Mouse (Mus musculus): ENCODE results near the gene Pold2.

Gene Pold2

DNA sequence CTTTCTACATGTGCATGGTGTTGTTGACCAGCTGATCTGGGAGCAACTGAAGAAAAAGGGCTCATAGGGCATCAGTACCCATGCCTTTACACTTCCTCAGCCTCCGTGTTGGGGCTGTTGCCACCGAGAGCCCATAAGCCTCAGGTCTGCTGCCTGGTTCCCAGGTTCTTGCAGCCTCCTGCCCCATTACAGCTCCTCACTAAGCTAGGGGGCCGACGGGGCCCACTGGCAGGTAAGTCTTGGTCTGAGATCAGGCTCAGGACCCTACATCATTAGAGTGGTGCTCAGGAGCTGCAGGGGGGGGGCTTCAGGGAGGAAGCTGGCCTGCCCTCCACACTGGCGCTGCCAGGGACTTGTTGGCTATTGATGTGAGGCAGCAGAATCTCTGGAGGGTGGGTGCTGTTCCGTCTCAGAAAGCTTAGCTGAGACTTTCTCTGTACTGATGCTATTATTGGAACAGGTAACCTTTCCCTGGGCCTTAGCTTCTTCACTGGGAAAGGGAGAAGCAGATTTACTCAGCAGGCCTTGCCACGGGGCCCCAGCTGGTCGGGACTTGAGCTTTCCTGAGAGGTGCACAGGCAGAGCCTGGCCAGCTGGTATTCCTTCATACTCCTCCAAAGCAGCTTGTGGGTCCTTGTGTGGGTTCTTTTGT is 21.5 kb downstream of the Pold2 start:
- no peak for DNase-seq (ENCODE audit: low spot score in 2 of 2)

- DNase-seq (ENCODE audit: low spot score in 2 of 2), result no peak
Measured at GRCm38 (mm10) chr11:5855902-5856301, 22.2 kb downstream of the Pold2 start.

DNA sequence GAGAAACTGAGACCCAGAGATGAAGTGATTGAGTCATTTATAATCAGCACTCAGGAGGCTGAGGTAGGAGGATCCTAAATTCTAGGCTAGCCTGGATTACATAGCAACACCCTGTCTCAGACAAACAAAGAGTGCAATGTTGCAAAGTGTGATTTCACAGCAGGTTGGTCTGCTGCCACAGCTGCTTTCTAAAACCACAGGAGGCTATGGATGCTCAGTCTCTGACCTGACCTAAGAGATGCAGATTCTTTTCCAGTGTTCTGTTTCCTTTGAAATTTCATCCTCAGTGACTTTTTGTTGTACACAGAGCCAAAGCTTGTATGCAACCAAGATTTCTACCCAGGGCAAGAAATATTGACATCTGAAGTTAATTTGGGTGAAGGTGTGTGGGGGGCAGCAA is 22.6 kb downstream of the Pold2 start:
- DNase-seq (ENCODE audit: low spot score in 2 of 2), result no peak

DNA sequence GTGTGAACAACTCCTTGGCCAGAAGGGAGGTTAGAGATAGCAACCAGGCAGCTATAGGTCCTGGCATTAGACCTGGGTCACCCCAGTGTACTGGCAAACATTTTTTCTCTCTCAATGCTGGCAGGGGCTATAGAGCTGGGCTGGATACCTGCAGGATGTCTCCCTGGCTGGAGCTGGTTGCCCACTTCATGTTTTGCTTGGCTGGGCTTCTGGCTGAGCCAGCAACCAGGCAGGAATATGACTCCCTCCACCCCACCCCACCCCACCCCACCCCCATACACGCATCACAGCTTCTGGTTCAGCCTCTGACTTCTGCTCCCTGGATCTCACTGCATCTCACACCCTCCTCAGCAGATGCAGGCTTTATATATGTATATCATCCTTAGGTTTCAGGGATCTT is 25.8 kb downstream of the Pold2 start:
- DNase-seq (ENCODE audit: low spot score in 2 of 2), result no peak

- DNase-seq (ENCODE audit: low spot score in 2 of 2), result peak; percentile 58 to 67
Measured at GRCm38 (mm10) chr11:5851021-5851736, 26.9 kb downstream of the Pold2 start.

DNA sequence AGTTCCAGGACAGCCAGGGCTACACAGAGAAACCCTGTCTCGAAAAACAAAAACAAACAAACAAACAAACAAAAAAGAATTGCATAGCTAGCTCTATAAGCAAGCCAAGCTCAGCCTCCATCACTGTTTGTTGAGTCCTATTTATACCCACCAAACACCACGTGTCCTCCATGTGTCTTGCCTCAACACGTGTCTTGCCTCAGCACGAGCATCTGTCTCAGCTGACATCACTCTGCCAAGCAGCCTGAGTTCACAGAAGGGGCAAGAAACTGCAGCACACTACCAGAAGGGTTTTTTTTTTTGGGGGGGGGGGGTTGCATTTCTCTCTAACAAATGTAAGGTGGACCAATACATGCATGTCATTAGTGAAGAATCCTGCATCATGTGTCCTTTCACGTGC is 27.6 kb downstream of the Pold2 start:
- DNase-seq (ENCODE audit: low spot score in 2 of 2), result peak in 1 of 2 experiments; percentile 45

GRCm38 (mm10) chr11:5849316-5849715 is 28.8 kb downstream of the Pold2 start:
- no peak for DNase-seq (ENCODE audit: low spot score in 2 of 2)

- DNase-seq (ENCODE audit: low spot score in 2 of 2), result no peak
Measured at GRCm38 (mm10) chr11:5848741-5849140, 29.4 kb downstream of the Pold2 start.

GRCm38 (mm10) chr11:5846639-5847345 is 31.3 kb downstream of the Pold2 start:
- DNase-seq (ENCODE audit: low spot score in 2 of 2), result no peak

GRCm38 (mm10) chr11:5843131-5843530 is 35.0 kb downstream of the Pold2 start:
- DNase-seq (ENCODE audit: low spot score in 2 of 2), result no peak

GRCm38 (mm10) chr11:5841751-5842150 is 36.3 kb downstream of the Pold2 start:
- no peak for DNase-seq (ENCODE audit: low spot score in 2 of 2)

- DNase-seq (ENCODE audit: low spot score in 2 of 2), result no peak
Measured at GRCm38 (mm10) chr11:5840346-5840745, 37.7 kb downstream of the Pold2 start.

DNA sequence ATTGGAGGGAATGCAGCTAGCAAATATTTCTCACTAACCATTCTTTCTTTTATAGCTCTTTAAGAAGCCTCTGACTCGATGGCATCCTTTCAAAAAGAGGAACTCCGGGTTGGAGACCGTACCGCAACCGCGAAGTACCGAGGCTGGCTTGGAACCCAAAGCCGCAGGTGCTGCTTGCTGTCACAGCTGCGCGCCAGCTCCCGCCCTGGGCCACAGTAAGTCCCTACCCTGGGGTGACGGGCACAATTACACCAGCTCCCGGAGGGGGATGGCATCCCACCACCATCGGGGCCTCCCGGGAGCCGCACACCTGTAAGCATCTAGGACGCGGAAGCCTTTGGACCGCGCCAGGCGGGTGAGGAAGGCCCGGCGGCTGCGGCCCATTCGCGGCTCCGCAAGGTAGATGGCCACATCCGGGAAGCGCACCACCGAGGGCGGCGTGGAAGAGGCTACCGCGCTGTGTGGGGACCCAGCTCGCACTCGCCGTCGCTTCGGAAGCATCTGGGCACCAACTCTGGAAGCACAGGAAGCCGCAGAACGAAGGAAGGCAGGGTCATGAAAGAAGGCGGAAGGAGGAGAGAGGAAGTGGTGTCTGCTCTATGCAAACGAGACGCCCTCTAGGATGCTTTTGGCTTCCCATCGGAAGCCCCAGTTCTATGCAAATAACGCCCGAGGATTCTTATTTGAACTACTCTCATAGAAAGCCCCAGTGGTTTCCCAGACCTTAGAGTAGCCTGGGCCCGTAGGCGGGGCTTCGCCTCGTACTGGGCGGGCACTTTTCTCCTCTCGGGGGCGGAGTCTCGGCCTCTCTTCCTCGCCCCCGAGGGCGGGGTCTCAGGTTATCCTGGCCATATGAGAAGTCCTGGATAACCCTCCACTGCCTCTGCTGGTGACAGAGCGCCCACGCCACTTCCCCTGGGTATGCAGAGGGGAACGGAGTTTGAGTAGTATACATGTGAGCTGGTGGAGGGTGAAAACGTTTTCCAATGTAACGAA is 40.5 kb downstream of the Pold2 start, which contains the start of gene Polm:
Gene Polm, minus strand, starts transcription at position 766 of the 996 bp plus-strand sequence.
- DNase-seq (ENCODE audit: low spot score in 2 of 2), result peak; percentile 79

DNA sequence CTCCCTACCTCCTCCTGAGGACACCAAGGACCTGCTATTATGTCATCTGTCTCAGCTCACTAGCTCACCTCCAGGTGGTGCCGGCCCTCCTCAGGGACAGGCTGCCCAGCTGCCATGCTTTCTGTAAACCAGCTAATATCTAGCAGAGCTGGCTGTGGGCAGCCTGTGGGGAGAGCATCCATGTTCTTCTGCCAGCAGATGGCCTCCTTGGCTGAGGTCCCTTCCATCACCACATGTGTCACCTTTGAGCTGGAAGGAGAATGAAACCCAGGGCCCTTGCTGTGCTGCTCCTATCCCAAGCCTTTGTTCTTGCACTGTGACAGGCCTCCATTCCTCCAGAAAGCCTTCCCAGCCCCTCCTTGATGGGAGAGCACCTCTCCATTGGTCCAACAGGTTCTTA is 42.0 kb downstream of the Pold2 start:
- peak in 1 of 2 experiments; percentile 36 for DNase-seq (ENCODE audit: low spot score in 2 of 2)

- no peak for DNase-seq (ENCODE audit: low spot score in 2 of 2)
Measured at GRCm38 (mm10) chr11:5835057-5835456, 43.0 kb downstream of the Pold2 start.

- DNase-seq (ENCODE audit: low spot score in 2 of 2), result no peak
Measured at GRCm38 (mm10) chr11:5834506-5834905, 43.6 kb downstream of the Pold2 start.

GRCm38 (mm10) chr11:5829327-5829726 is 48.8 kb downstream of the Pold2 start:
- no peak for DNase-seq (ENCODE audit: low spot score in 2 of 2)

GRCm38 (mm10) chr11:5828509-5829191 is 49.4 kb downstream of the Pold2 start:
- no peak for DNase-seq (ENCODE audit: low spot score in 2 of 2)

- DNase-seq (ENCODE audit: low spot score in 2 of 2), result no peak
Measured at GRCm38 (mm10) chr11:5827931-5828330, 50.2 kb downstream of the Pold2 start.

GRCm38 (mm10) chr11:5825432-5825831 is 52.7 kb downstream of the Pold2 start:
- no peak for DNase-seq (ENCODE audit: low spot score in 2 of 2)

Measured in thymus, postnatal 10 days (tissue).